Mouse (Mus musculus) small intestine, adult 2 months (tissue): ENCODE results near the gene Secisbp2. TPM values are rescaled to one million over a fixed set of nuclear protein-coding genes. Genes with fewer than 3 reads are reported as not detected.

ENCODE experiments used
- H3K27ac ChIP-seq: fragments of 200-500 bp; 2 replicates; pipeline ENCODE4 v1.5.1; 2012; ENCODE audit warnings: low read depth, low read length, control low read depth, inconsistent platforms; ENCODE audit not compliant: insufficient read depth
- H3K27me3 ChIP-seq: fragments of 200-500 bp; 2 replicates; pipeline ENCODE4 v1.6.1; 2012; ENCODE audit warnings: mild to moderate bottlenecking, moderate library complexity, low read length, inconsistent platforms; ENCODE audit not compliant: control insufficient read depth, insufficient read depth
- H3K36me3 ChIP-seq: fragments of 200-500 bp; 2 replicates; pipeline ENCODE4 v1.6.1; 2012; ENCODE audit warnings: mild to moderate bottlenecking, low read length, control low read depth, inconsistent platforms; ENCODE audit not compliant: control insufficient read depth, insufficient read depth
- H3K4me1 ChIP-seq: fragments of 200-500 bp; 2 replicates; pipeline ENCODE4 v1.6.1; 2012; ENCODE audit warnings: low read length, inconsistent platforms, mixed read lengths; ENCODE audit not compliant: control insufficient read depth, insufficient read depth, insufficient read length
- H3K4me3 ChIP-seq: fragments of 200-500 bp; 2 replicates; pipeline ENCODE4 v1.5.1; 2012; ENCODE audit warnings: low read depth, mild to moderate bottlenecking, control low read depth, inconsistent platforms, low read length, moderate library complexity
- CTCF ChIP-seq: fragments of 200-500 bp; IDR thresholded peaks from 2 replicates; pipeline ENCODE4 v1.5.1; 2012; ENCODE audit warnings: low read depth, mild to moderate bottlenecking, control low read depth, inconsistent platforms, low read length, moderate library complexity, mixed read lengths; ENCODE audit not compliant: insufficient replicate concordance, insufficient read length; ENCODE audit errors: extremely low read depth
- POLR2A ChIP-seq: fragments of 200-500 bp; IDR thresholded peaks from 2 replicates; pipeline ENCODE4 v1.6.1; 2012; ENCODE audit warnings: low read depth, mild to moderate bottlenecking, control low read depth, inconsistent platforms, low read length, moderate library complexity
- WGBS: fragments of 180-500 bp; shearing (Covaris S2); methylation state at CpG from one replicate; pipeline ENCODE4 v1.1.7; 2018; 5-methylcytosine and 5-hydroxymethylcytosine counted together
- polyA plus RNA-seq: library from polyadenylated mRNA; depleted of rRNA; stranded (reverse); fragments of >200 nt; gene quantifications from 2 replicates; pipeline ENCODE4 v1.2.3, GENCODE M21; 2012; rRNA removed

Gene Secisbp2
- polyA plus RNA-seq, result 7.8 and 15.3 TPM in 2 replicates

GRCm38 (mm10) chr13:51651408-51652064, at the start of gene Secisbp2:
Gene Secisbp2, plus strand, starts transcription at chr13:51651697.
- H3K27me3 ChIP-seq, result no peaks in the 10 kb centered on the region
- WGBS, result under 1% methylated on average over 69 of the region's 69 CpGs
- H3K36me3 ChIP-seq, result peaks cover 23% of the 10 kb centered on the region
- H3K4me1 ChIP-seq, result peaks cover 2% of the 10 kb centered on the region; the same call in 1 of the 2 replicates
- peak within 1 kb of the TSS; percentile 75 for H3K27ac ChIP-seq
- H3K4me3 ChIP-seq, result peak within 1 kb of the TSS; percentile 91
- TF ChIP-seq POLR2A (peak; percentile 80; the same call in 1 of the 2 replicates), CTCF (peak; percentile 95)

- Histone ChIP-seq H3K27ac (no peak overlapping the region), H3K4me3 (no peak overlapping the region), H3K36me3 (no peaks in the 10 kb centered on the region), H3K4me1 (peaks cover 9% of the 10 kb centered on the region; the same call in 1 of the 2 replicates), H3K27me3 (no peaks in the 10 kb centered on the region)
- TF ChIP-seq CTCF (no peak), POLR2A (no peak)
- 31% methylated on average over 8 of the region's 8 CpGs for WGBS
These were observed 48.7 kb upstream of the Secisbp2 start for GRCm38 (mm10) chr13:51602764-51603163.

- Histone ChIP-seq H3K4me1 (peaks cover 9% of the 10 kb centered on the region; the same call in 1 of the 2 replicates), H3K27me3 (no peaks in the 10 kb centered on the region), H3K27ac (no peak overlapping the region), H3K36me3 (no peaks in the 10 kb centered on the region), H3K4me3 (no peak overlapping the region)
- WGBS, result 25% methylated on average over 16 of the region's 16 CpGs
- TF ChIP-seq POLR2A (no peak), CTCF (no peak)
These were observed 48.1 kb upstream of the Secisbp2 start for GRCm38 (mm10) chr13:51603221-51603893.

- Histone ChIP-seq H3K27me3 (no peaks in the 10 kb centered on the region), H3K4me3 (no peak overlapping the region), H3K4me1 (peaks cover 9% of the 10 kb centered on the region; the same call in 1 of the 2 replicates), H3K27ac (no peak overlapping the region), H3K36me3 (no peaks in the 10 kb centered on the region)
- TF ChIP-seq CTCF (no peak), POLR2A (no peak)
- 55% methylated on average over 4 of the region's 4 CpGs for WGBS
These were observed 47.6 kb upstream of the Secisbp2 start for GRCm38 (mm10) chr13:51603894-51604244.

GRCm38 (mm10) chr13:51609231-51609630, 42.3 kb upstream of the Secisbp2 start:
- Histone ChIP-seq H3K27ac (no peak overlapping the region), H3K36me3 (no peaks in the 10 kb centered on the region), H3K27me3 (peaks cover 6% of the 10 kb centered on the region; the same call in 1 of the 2 replicates), H3K4me1 (no peaks in the 10 kb centered on the region), H3K4me3 (no peak overlapping the region)
- TF ChIP-seq POLR2A (no peak), CTCF (no peak)
- 90% methylated on average over 7 of the region's 7 CpGs for WGBS

- WGBS, result 13% methylated on average over 9 of the region's 9 CpGs
- no peaks in the 10 kb centered on the region for H3K36me3 ChIP-seq
These were observed 40.4 kb upstream of the Secisbp2 start for GRCm38 (mm10) chr13:51611060-51611459.

GRCm38 (mm10) chr13:51611500-51611899, 40.0 kb upstream of the Secisbp2 start:
- Histone ChIP-seq H3K4me3 (no peak overlapping the region), H3K27ac (no peak overlapping the region), H3K36me3 (no peaks in the 10 kb centered on the region), H3K4me1 (no peaks in the 10 kb centered on the region), H3K27me3 (peaks cover 6% of the 10 kb centered on the region; the same call in 1 of the 2 replicates)
- WGBS, result 48% methylated on average over 5 of the region's 5 CpGs
- no peak for TF ChIP-seq POLR2A
- no peak for TF ChIP-seq CTCF

More at GRCm38 (mm10) chr13:51611060-51611459, 40.4 kb upstream of the Secisbp2 start:
- Histone ChIP-seq H3K27ac (no peak overlapping the region), H3K4me3 (no peak overlapping the region), H3K27me3 (peaks cover 6% of the 10 kb centered on the region; the same call in 1 of the 2 replicates), H3K4me1 (no peaks in the 10 kb centered on the region)
- TF ChIP-seq POLR2A, result no peak
- TF ChIP-seq CTCF, result no peak
